Mouse (Mus musculus) thymus, adult 2 months (tissue): Measurements from ENCODE around the gene Vwa3a.

Source experiments
- CTCF ChIP-seq: fragments of 200-500 bp; IDR thresholded peaks from 2 replicates; pipeline ENCODE4 v1.5.1; 2012; ENCODE audit warnings: mild to moderate bottlenecking, control low read depth, low read length, moderate library complexity, borderline replicate concordance; ENCODE audit not compliant: control insufficient read depth, poor library complexity, insufficient read depth; ENCODE audit errors: extremely low read depth
- POLR2A ChIP-seq: fragments of 200-500 bp; IDR thresholded peaks from 2 replicates; pipeline ENCODE4 v1.6.1; 2012; ENCODE audit warnings: mild to moderate bottlenecking, low read length, control low read depth, moderate library complexity; ENCODE audit not compliant: control insufficient read depth, poor library complexity, insufficient read depth; ENCODE audit errors: extremely low read depth

DNA sequence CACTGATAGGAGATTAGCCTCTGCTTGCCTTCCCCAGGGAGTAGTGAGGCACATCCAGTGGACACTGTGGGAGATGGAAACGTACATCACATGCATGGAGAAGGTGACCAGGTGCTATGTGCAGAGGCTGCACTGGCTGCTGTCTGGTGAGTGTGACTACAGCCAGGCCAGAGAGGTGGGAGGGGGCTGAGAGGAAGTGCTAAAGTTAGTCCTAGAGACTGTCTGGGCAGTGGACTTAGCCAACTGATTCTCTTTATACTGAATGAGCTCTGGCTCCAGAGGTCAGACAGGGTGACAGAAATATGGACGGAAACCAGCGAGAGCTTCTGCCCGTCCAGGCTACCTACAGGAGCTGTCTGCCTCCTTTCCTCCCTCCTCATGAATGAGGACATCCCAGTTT, 56.4 kb downstream of the Vwa3a start:
- TF ChIP-seq CTCF (no peak), POLR2A (no peak)
